Mouse (Mus musculus) stomach, embryonic 16.5 days (tissue): Measurements from ENCODE around the gene Ugdh. TPM values are rescaled to one million over a fixed set of nuclear protein-coding genes. Genes with fewer than 3 reads are reported as not detected.
A peak's percentile ranks its signal among the peaks of the same experiment; 100 is the strongest.

Experiments used
- ATAC-seq: fragments of 200-750 bp; cut with Nextera tagmentation; 2 replicates; pipeline ENCODE4 v1.8.0; 2017; ENCODE audit warnings: moderate number of reproducible peaks, moderate TSS enrichment; ENCODE audit not compliant: insufficient read depth, low FRiP score
- H3K27ac ChIP-seq: fragments of 300-500 bp; sonication (generic); 2 replicates; pipeline ENCODE4 v1.5.1; 2014; ENCODE audit warnings: low read length
- H3K27me3 ChIP-seq: fragments of 300-500 bp; sonication (generic); 2 replicates; pipeline ENCODE4 v1.6.1; 2014; ENCODE audit warnings: low read length, control low read depth, mixed read lengths; ENCODE audit not compliant: control insufficient read depth, insufficient read depth
- H3K36me3 ChIP-seq: fragments of 300-500 bp; sonication (generic); 2 replicates; pipeline ENCODE4 v1.6.1; 2014; ENCODE audit warnings: low read length; ENCODE audit not compliant: control insufficient read depth, insufficient read depth
- H3K4me1 ChIP-seq: fragments of 300-500 bp; sonication (generic); 2 replicates; pipeline ENCODE4 v1.6.1; 2014; ENCODE audit warnings: low read length, control low read depth, mixed read lengths; ENCODE audit not compliant: control insufficient read depth, insufficient read depth
- H3K4me2 ChIP-seq: fragments of 300-500 bp; sonication (generic); 2 replicates; pipeline ENCODE4 v1.6.1; 2014; ENCODE audit warnings: low read depth, low read length, mixed read lengths
- H3K4me3 ChIP-seq: fragments of 300-500 bp; sonication (generic); replicated peaks from 2 replicates; pipeline ENCODE4 v1.5.1; 2014; ENCODE audit warnings: mild to moderate bottlenecking, low read length
- H3K9ac ChIP-seq: fragments of 300-500 bp; sonication (generic); 2 replicates; pipeline ENCODE4 v1.6.1; 2014; ENCODE audit warnings: low read length
- H3K9me3 ChIP-seq: fragments of 300-500 bp; sonication (generic); replicated peaks from 2 replicates; pipeline ENCODE4 v1.6.1; 2016; ENCODE audit warnings: low read length, control low read depth; ENCODE audit not compliant: control insufficient read depth
- WGBS: fragments of 180-500 bp; shearing (Covaris S2); extraction: QIAGEN DNeasy Blood & Tissue Kit; methylation state at CpG from one replicate; pipeline ENCODE4 v1.1.7; 2014; 5-methylcytosine and 5-hydroxymethylcytosine counted together
- polyA plus RNA-seq: library from polyadenylated mRNA; unstranded; fragments of >200 nt; fragmentation: Nextera tagmentation; extraction: Ambion mirVana; gene quantifications from 2 replicates; pipeline ENCODE4 v1.2.1, GENCODE M21; 2015

The Ugdh gene
- polyA plus RNA-seq, 1 experiment from 2014 or later = 184 TPM

GRCm38 (mm10) chr5:65438041-65438440, 2.3 kb upstream of the Ugdh start:
- no peak overlapping the region for H3K4me2 ChIP-seq
- no peaks in the 10 kb centered on the region for H3K36me3 ChIP-seq
- H3K4me3 ChIP-seq = no peak overlapping the region
- no peak overlapping the region for H3K27ac ChIP-seq
- peaks cover 10% of the 10 kb centered on the region for H3K4me1 ChIP-seq
- H3K9ac ChIP-seq = no peak overlapping the region
- no peaks in the 10 kb centered on the region for H3K27me3 ChIP-seq
- ATAC-seq = no peak
- no peaks in the 10 kb centered on the region for H3K9me3 ChIP-seq

GRCm38 (mm10) chr5:65435363-65435805, 365 bp downstream of the Ugdh start:
- peak overlapping the region; percentile 85 for H3K27ac ChIP-seq
- ATAC-seq = no peak
- H3K9me3 ChIP-seq = no peaks in the 10 kb centered on the region
- H3K4me1 ChIP-seq = peaks cover 10% of the 10 kb centered on the region
- H3K9ac ChIP-seq = peak overlapping the region; percentile 82
- H3K4me2 ChIP-seq = peak overlapping the region; percentile 60
- H3K4me3 ChIP-seq = peak overlapping the region; percentile 81
- no peaks in the 10 kb centered on the region for H3K27me3 ChIP-seq
- H3K36me3 ChIP-seq = no peaks in the 10 kb centered on the region
- WGBS = under 1% methylated on average over 47 of the region's 47 CpGs

DNA sequence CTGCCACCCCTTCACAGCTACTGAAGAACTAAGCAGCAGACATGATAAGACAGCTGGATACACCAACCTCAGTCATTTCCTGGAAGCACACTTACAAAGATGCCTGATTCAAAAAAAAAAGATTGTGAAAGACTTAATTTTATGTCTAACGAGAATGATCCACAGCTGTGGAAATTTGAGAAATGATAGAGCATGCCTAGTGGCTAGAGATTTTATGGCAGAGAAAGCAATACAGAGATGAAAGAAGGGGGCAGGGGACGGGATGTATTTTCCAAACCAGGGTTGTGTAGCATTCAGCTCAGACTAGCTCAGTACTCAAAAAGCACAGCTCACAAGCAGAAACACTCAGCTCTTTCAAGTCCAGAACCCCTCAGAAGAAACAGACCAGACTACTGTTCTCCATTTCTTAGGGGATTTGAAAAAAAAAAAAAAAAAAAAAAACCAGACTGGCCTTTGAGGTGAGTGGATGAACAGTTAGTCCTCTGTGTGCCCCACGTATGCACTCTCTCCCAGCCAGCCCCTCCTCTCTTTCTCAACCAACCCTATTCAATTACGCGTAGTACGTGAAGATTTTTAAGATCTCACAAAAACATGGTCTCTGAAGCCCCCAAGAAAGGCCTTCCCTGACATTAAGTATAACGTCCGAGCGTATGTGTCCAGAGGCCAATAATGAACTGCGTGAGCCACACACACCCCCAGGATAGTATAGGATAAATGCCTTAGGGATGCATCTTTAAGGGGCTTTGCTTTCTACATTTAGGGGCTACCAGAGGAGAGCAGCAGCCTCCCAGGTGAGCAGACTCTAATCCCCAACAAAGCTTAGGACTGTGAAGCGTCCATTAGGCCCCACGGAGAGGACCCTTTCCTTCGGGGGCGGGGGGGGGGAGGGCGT, 1.0 kb downstream of the Ugdh start:
- peak overlapping the region; percentile 60 for H3K4me2 ChIP-seq
- H3K9ac ChIP-seq = peak overlapping the region; percentile 82
- WGBS = 3% methylated on average over 15 of the region's 15 CpGs

DNA sequence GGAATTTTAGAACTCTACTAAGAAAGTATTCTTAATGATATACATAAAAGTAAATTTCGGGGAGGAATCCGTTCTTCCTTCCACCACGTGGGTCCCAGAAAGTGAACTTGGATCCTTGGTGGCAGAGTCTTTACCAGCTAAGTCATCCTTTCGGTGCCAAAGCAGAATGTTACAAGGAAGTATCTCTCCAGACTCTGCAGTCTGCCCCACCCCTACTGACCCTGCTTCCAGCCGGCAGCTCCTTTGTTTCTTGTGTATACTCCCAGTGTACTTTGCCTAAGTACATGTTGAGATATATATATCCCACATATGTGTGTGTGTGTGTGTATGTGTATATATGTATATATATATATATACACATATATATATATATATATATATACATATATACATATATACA, 6.3 kb downstream of the Ugdh start:
- WGBS = 76% methylated on average over 5 of the region's 5 CpGs
- no peak overlapping the region for H3K4me3 ChIP-seq
- H3K4me2 ChIP-seq = no peak overlapping the region
- peak overlapping the region; percentile 39; the same call in 1 of the 2 replicates for H3K27ac ChIP-seq
- no peak for ATAC-seq
- H3K9ac ChIP-seq = no peak overlapping the region
- peaks cover 14% of the 10 kb centered on the region for H3K4me1 ChIP-seq
- H3K36me3 ChIP-seq = 0 out of 2 replicates have a peak, but pooled peaks cover 10% of the 10 kb centered on the region
- no peaks in the 10 kb centered on the region for H3K27me3 ChIP-seq
- H3K9me3 ChIP-seq = no peaks in the 10 kb centered on the region

More for the DNA sequence above, 1.0 kb downstream of the Ugdh start:
- Histone ChIP-seq H3K27me3 (no peaks in the 10 kb centered on the region), H3K36me3 (no peaks in the 10 kb centered on the region), H3K9me3 (no peaks in the 10 kb centered on the region), H3K4me3 (peak overlapping the region; percentile 81), H3K27ac (peak overlapping the region; percentile 85), H3K4me1 (peaks cover 10% of the 10 kb centered on the region)
- ATAC-seq = no peak

DNA sequence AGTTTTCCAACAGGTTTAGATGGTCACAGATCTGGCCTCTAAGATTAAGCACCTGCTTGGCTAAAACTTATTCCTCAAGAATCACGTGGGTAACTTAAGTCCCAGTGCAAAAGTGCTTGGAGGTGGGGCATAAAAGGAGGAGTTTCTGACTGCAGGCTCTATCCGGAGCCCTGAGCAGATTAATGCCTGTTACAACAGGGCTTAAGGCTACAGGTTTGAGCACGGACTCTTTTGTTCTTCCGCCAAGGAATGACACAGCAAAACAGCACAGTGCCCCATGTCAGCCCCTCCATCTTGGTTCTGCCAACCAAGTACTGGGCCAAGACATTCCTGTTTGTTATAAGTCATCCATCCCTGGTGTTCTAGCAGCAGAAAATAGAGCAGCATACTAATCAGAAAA, 7.4 kb downstream of the Ugdh start:
- no peak overlapping the region for H3K4me3 ChIP-seq
- H3K27ac ChIP-seq = peak overlapping the region; percentile 79
- no peaks in the 10 kb centered on the region for H3K9me3 ChIP-seq
- H3K4me1 ChIP-seq = peaks cover 7% of the 10 kb centered on the region
- WGBS = 34% methylated on average over 4 of the region's 4 CpGs
- H3K27me3 ChIP-seq = no peaks in the 10 kb centered on the region
- ATAC-seq = peak; percentile 49; the same call in 1 of the 2 replicates
- no peak overlapping the region for H3K9ac ChIP-seq
- no peak overlapping the region for H3K4me2 ChIP-seq
- H3K36me3 ChIP-seq = 0 out of 2 replicates have a peak, but pooled peaks cover 15% of the 10 kb centered on the region

DNA sequence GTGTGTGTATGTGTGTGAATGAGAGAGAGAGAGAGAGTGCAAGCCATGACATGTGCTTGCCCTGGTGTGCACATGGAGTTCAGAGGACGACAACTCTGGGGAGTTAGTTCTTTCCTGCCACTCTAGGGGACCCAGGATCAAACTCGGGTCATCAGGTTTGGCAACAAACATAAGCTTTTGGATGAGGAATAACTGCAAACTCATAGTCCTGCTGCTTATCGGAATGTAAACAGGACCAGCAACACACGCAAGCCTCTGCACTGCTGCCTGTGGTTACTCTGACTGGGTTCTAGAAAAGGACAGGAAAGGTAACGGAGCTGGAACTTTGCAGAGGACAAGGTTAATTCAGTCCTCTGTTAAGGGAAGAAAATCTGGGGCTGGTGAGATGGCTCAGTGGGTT, 10.5 kb downstream of the Ugdh start:
- H3K4me3 ChIP-seq = no peak overlapping the region
- H3K9ac ChIP-seq = no peak overlapping the region
- H3K4me2 ChIP-seq = no peak overlapping the region
- no peak overlapping the region for H3K27ac ChIP-seq
- peaks cover 4% of the 10 kb centered on the region for H3K4me1 ChIP-seq
- no peaks in the 10 kb centered on the region for H3K9me3 ChIP-seq
- H3K36me3 ChIP-seq = 0 out of 2 replicates have a peak, but pooled peaks cover 20% of the 10 kb centered on the region
- H3K27me3 ChIP-seq = no peaks in the 10 kb centered on the region
- WGBS = 71% methylated on average over 5 of the region's 5 CpGs
- ATAC-seq = no peak

GRCm38 (mm10) chr5:65424215-65424614, 11.5 kb downstream of the Ugdh start:
- H3K27ac ChIP-seq = peak overlapping the region; percentile 44
- peak; percentile 91 for ATAC-seq
- 58% methylated on average over 6 of the region's 6 CpGs for WGBS

DNA sequence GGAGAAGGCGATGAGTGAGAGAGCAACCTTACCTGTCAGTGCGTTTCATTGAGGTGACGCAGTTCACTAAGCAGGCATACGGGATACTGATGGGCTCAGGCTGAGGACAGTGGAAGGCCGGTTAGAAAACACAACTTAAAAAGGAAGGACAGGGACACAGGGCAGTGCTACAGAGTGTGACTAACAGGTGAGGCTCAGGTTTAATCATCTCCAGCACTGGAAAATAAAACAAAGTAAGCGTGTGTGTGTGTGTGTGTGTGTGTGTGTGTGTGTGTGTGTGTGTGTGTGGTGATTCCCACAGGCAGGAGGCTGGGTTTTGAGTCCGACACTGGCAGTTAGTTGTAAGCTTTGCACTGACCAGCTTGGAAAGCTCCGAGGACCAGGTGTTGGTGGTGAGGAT, 12.9 kb downstream of the Ugdh start:
- Histone ChIP-seq H3K27ac (no peak overlapping the region), H3K4me3 (no peak overlapping the region), H3K36me3 (peaks cover 23% of the 10 kb centered on the region; the same call in 1 of the 2 replicates), H3K9me3 (no peaks in the 10 kb centered on the region), H3K9ac (no peak overlapping the region), H3K4me1 (no peaks in the 10 kb centered on the region), H3K27me3 (no peaks in the 10 kb centered on the region), H3K4me2 (no peak overlapping the region)
- no peak for ATAC-seq
- 92% methylated on average over 8 of the region's 8 CpGs for WGBS

More at GRCm38 (mm10) chr5:65424215-65424614, 11.5 kb downstream of the Ugdh start:
- no peaks in the 10 kb centered on the region for H3K9me3 ChIP-seq
- H3K4me1 ChIP-seq = peaks cover 4% of the 10 kb centered on the region
- H3K4me2 ChIP-seq = no peak overlapping the region
- peaks cover 23% of the 10 kb centered on the region; the same call in 1 of the 2 replicates for H3K36me3 ChIP-seq
- H3K9ac ChIP-seq = no peak overlapping the region
- H3K27me3 ChIP-seq = no peaks in the 10 kb centered on the region
- H3K4me3 ChIP-seq = no peak overlapping the region

DNA sequence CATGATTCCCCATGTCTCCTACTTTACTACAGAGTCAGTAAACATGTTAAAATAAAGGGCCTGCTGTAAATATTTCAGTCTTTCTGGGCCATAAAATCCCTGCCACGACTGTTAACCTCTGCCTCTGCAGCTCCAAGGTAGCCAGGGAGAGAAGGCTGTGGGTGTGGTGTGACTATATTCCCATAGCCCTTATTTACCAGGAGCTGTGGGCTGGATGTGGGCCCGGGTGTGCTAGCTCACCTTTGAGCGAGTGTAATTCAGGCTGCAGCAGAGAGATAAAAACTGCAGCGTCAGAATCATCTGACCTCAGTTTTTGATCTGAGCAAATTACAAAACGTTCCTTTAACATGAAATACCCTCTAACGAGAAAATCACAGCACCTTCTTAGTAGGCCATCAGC, 14.9 kb downstream of the Ugdh start:
- no peaks in the 10 kb centered on the region for H3K27me3 ChIP-seq
- no peak overlapping the region for H3K27ac ChIP-seq

More for the DNA sequence above, 14.9 kb downstream of the Ugdh start:
- peaks cover 17% of the 10 kb centered on the region; the same call in 1 of the 2 replicates for H3K36me3 ChIP-seq
- ATAC-seq = no peak
- H3K4me1 ChIP-seq = peaks cover 7% of the 10 kb centered on the region
- 62% methylated on average over 6 of the region's 6 CpGs for WGBS
- H3K9me3 ChIP-seq = no peaks in the 10 kb centered on the region
- no peak overlapping the region for H3K4me3 ChIP-seq
- H3K4me2 ChIP-seq = no peak overlapping the region
- no peak overlapping the region for H3K9ac ChIP-seq
